In genomic region chr4:42946733-42947290, GRCm38 (mm10) we compare ENCODE assay signal across 10 mouse cellular contexts. TPM values are rescaled to one million over a fixed set of nuclear protein-coding genes. Genes with fewer than 3 reads are reported as not detected.
DNase-seq lines count a peak whose midpoint lies in the region; ATAC-seq and TF ChIP-seq lines count a peak whose summit lies in the region.
"Had no signal": no experiment of that assay in that cellular context is flagged by ENCODE, and none has a peak within 500 bp of the region (broad histone marks: within the 10 kb centered on the region; RNA-seq: fewer than 3 reads in every experiment).

No protein-coding gene starts in this region.

- H3K4me3 ChIP-seq in forebrain, embryonic 13.5 days = no peak overlapping the region
- H3K4me3 ChIP-seq: liver, embryonic 13.5 days; stomach, embryonic 15.5 days had no signal

- no peak for TF ChIP-seq CTCF in brain, embryonic 14.5 days (IDR thresholded peaks at IDR 0.05; ENCODE audit: borderline replicate concordance, extremely low read depth, insufficient read depth, insufficient read length)

- 19% methylated on average over 10 of the region's 10 CpGs for WGBS in forebrain, embryonic 13.5 days

- no peak for TF ChIP-seq POLR2A in brain, embryonic 14.5 days (IDR thresholded peaks at IDR 0.05; ENCODE audit: borderline replicate concordance, extremely low read depth, insufficient read depth, insufficient read length, poor library complexity, severe bottlenecking)

- peak overlapping the region; percentile 46 for H3K4me2 ChIP-seq in forebrain, embryonic 13.5 days
- H3K4me2 ChIP-seq: liver, embryonic 13.5 days; stomach, embryonic 15.5 days had no signal

- H3K36me3 ChIP-seq in forebrain, embryonic 13.5 days (ENCODE audit: poor library complexity, severe bottlenecking) = no peaks in the 10 kb centered on the region
- H3K36me3 ChIP-seq: liver, embryonic 13.5 days; stomach, embryonic 15.5 days had no signal

- H3K9me3 ChIP-seq in forebrain, embryonic 13.5 days (replicated peaks) = no peaks in the 10 kb centered on the region
- H3K9me3 ChIP-seq: liver, embryonic 13.5 days; stomach, embryonic 15.5 days had no signal

- DNase-seq in brain, embryonic 14.5 days (ENCODE audit: low read depth) = peak; percentile 97
- DNase-seq in layer of hippocampus, adult 9-10 months (ENCODE audit: low spot score) = peak; percentile 90
- peak; percentile 32 for DNase-seq in naive thymus-derived CD4-positive, alpha-beta T cell, adult 2 months (ENCODE audit: low read depth)
- DNase-seq in urinary bladder, postnatal 10 days (ENCODE audit: low spot score) = no peak
- no peak for DNase-seq in c-Kit-positive CD71-positive TER-119-positive erythroid progenitor cells, embryonic 14.5 days (ENCODE audit: low spot score)
- DNase-seq in liver = no peak
- DNase-seq: liver, embryonic 13.5 days had no signal

- H3K27me3 ChIP-seq in forebrain, embryonic 13.5 days = no peaks in the 10 kb centered on the region

- ATAC-seq in forebrain, embryonic 13.5 days = peak; percentile 52
- ATAC-seq in monocyte, adult 5-6 weeks (replicated peaks; ENCODE audit: insufficient number of reproducible peaks, low FRiP score, low TSS enrichment, poor library complexity, severe bottlenecking) = no peak

- peak overlapping the region; percentile 51 for H3K9ac ChIP-seq in forebrain, embryonic 13.5 days
- H3K9ac ChIP-seq: liver, embryonic 13.5 days; stomach, embryonic 15.5 days had no signal

- peaks cover 74% of the 10 kb centered on the region for H3K4me1 ChIP-seq in forebrain, embryonic 13.5 days

- peak overlapping the region; percentile 97 for H3K27ac ChIP-seq in forebrain, embryonic 13.5 days
- H3K27ac ChIP-seq: liver, embryonic 13.5 days; stomach, embryonic 15.5 days had no signal

RNA-seq across cellular contexts. Expression of gene Dnajb5, which starts 2.8 kb away (rescaled TPM):
- polyA plus RNA-seq in brain, embryonic 14.5 days (2012; rRNA removed) = 72.1 and 101 TPM in 2 replicates
- polyA plus RNA-seq in forebrain, embryonic 13.5 days (2015; fragmentation: Nextera tagmentation; extraction: Ambion mirVana) = 34.6 and 46.7 TPM in 2 replicates
- 2.5 to 10.0 TPM (median 6.9 TPM) in 3 replicates for total RNA-seq in monocyte, adult 5-6 weeks (2017)

RNA-seq across cellular contexts. Expression of gene 1700022I11Rik, which starts 22.6 kb away (rescaled TPM):
- polyA plus RNA-seq in brain, embryonic 14.5 days (2012; rRNA removed) = not detected in 2 replicates
- polyA plus RNA-seq in forebrain, embryonic 13.5 days (2015; fragmentation: Nextera tagmentation; extraction: Ambion mirVana) = 0.48 and 0.81 TPM in 2 replicates
- 1.4 TPM in 1 of 3 replicates, not detected in the others for total RNA-seq in monocyte, adult 5-6 weeks (2017)

RNA-seq across cellular contexts. Expression of gene Phf24, which starts 30.4 kb away (rescaled TPM):
- polyA plus RNA-seq in brain, embryonic 14.5 days (2012; rRNA removed) = 42.3 and 58.2 TPM in 2 replicates
- 8.2 and 10.3 TPM in 2 replicates for polyA plus RNA-seq in forebrain, embryonic 13.5 days (2015; fragmentation: Nextera tagmentation; extraction: Ambion mirVana)
- 0.10 TPM in 1 of 3 replicates, not detected in the others for total RNA-seq in monocyte, adult 5-6 weeks (2017)

RNA-seq across cellular contexts. Expression of gene Vcp, which starts 53.5 kb away (rescaled TPM):
- 203 and 264 TPM in 2 replicates for polyA plus RNA-seq in brain, embryonic 14.5 days (2012; rRNA removed)
- polyA plus RNA-seq in forebrain, embryonic 13.5 days (2015; fragmentation: Nextera tagmentation; extraction: Ambion mirVana) = 545 and 570 TPM in 2 replicates
- 146 to 168 TPM (median 150 TPM) in 3 replicates for total RNA-seq in monocyte, adult 5-6 weeks (2017)

Comparison
In these comparisons a context has a peak if more than half of its experiments do, and no peak if none do; other contexts are left out.
1. DNase-seq: peak in brain, embryonic 14.5 days (single experiment), layer of hippocampus, adult 9-10 months (single experiment) and naive thymus-derived CD4-positive, alpha-beta T cell, adult 2 months (single experiment); none in urinary bladder, postnatal 10 days (single experiment), c-Kit-positive CD71-positive TER-119-positive erythroid progenitor cells, embryonic 14.5 days (single experiment) and liver (single experiment).